Mouse (Mus musculus): Measurements from ENCODE around the gene Psmd8.

- TF ChIP-seq POLR2A (IDR thresholded peaks at IDR 0.05; ENCODE audit: low read depth, low read length) (peak; percentile 53), CTCF (conservative IDR thresholded peaks at IDR 0.05; ENCODE audit: insufficient read depth, insufficient read length, low read depth, low read length) (no peak)
These were observed 10.3 kb downstream of the Psmd8 start, which contains the start of the genes Ggn and Spred3 for GRCm38 (mm10) chr7:29170066-29170754.
